Mouse (Mus musculus): ENCODE measurements around the gene Prdm16. TPM values are rescaled to one million over a fixed set of nuclear protein-coding genes. Genes with fewer than 3 reads are reported as not detected.
A peak's percentile ranks its signal among the peaks of the same experiment; 100 is the strongest.

Gene Prdm16
- polyA plus RNA-seq, 1 experiment from 2014 or later = 87.1 TPM

- 15% methylated on average over 3 of the region's 3 CpGs for WGBS
- Histone ChIP-seq H3K4me1 (ENCODE audit: control insufficient read depth, insufficient read depth, low read length) (peaks cover 27% of the 10 kb centered on the region), H3K4me2 (ENCODE audit: low read depth, severe bottlenecking) (no peak overlapping the region), H3K27me3 (ENCODE audit: control insufficient read depth, insufficient read depth, low read length) (no peaks in the 10 kb centered on the region), H3K27ac (replicated peaks; ENCODE audit: low read depth, low read length) (no peak overlapping the region), H3K9me3 (ENCODE audit: control insufficient read depth, low read length) (no peaks in the 10 kb centered on the region), H3K36me3 (ENCODE audit: control insufficient read depth, insufficient read depth, low read length) (peaks cover 3% of the 10 kb centered on the region; the same call in 1 of the 2 replicates), H3K9ac (ENCODE audit: low read length) (no peak overlapping the region), H3K4me3 (ENCODE audit: low read depth, low read length) (no peak overlapping the region)
- DNase-seq (ENCODE audit: low spot score) = peak; percentile 71
- no peak for ATAC-seq (ENCODE audit: insufficient number of reproducible peaks, low FRiP score, low TSS enrichment, low read depth)
Observed at GRCm38 (mm10) chr4:154449343-154449742, 187.3 kb downstream of the Prdm16 start.

- no peaks in the 10 kb centered on the region for H3K27me3 ChIP-seq (ENCODE audit: control insufficient read depth, insufficient read depth, low read length)
- H3K4me3 ChIP-seq (ENCODE audit: low read depth, low read length) = no peak overlapping the region
- H3K9ac ChIP-seq (ENCODE audit: low read length) = no peak overlapping the region
- 74% methylated on average over 9 of the region's 9 CpGs for WGBS
- no peaks in the 10 kb centered on the region for H3K9me3 ChIP-seq (ENCODE audit: control insufficient read depth, low read length)
- H3K4me2 ChIP-seq (ENCODE audit: low read depth, severe bottlenecking) = no peak overlapping the region
- ATAC-seq (ENCODE audit: insufficient number of reproducible peaks, low FRiP score, low TSS enrichment, low read depth) (no peak), DNase-seq (ENCODE audit: low spot score) (no peak)
- H3K27ac ChIP-seq (replicated peaks; ENCODE audit: low read depth, low read length) = no peak overlapping the region
- H3K4me1 ChIP-seq (ENCODE audit: control insufficient read depth, insufficient read depth, low read length) = peaks cover 23% of the 10 kb centered on the region
- H3K36me3 ChIP-seq (ENCODE audit: control insufficient read depth, insufficient read depth, low read length) = peaks cover 3% of the 10 kb centered on the region; the same call in 1 of the 2 replicates
Observed at GRCm38 (mm10) chr4:154445721-154446120, 191.0 kb downstream of the Prdm16 start.

- ATAC-seq (ENCODE audit: insufficient number of reproducible peaks, low FRiP score, low TSS enrichment, low read depth) = no peak
- H3K27me3 ChIP-seq (ENCODE audit: control insufficient read depth, insufficient read depth, low read length) = no peaks in the 10 kb centered on the region
- H3K27ac ChIP-seq (replicated peaks; ENCODE audit: low read depth, low read length) = no peak overlapping the region
- H3K4me2 ChIP-seq (ENCODE audit: low read depth, severe bottlenecking) = no peak overlapping the region
- no peak overlapping the region for H3K9ac ChIP-seq (ENCODE audit: low read length)
- no peak overlapping the region for H3K4me3 ChIP-seq (ENCODE audit: low read depth, low read length)
- no peak for DNase-seq (ENCODE audit: low spot score)
- WGBS = 36% methylated on average over 9 of the region's 9 CpGs
- no peaks in the 10 kb centered on the region for H3K36me3 ChIP-seq (ENCODE audit: control insufficient read depth, insufficient read depth, low read length)
- peaks cover 8% of the 10 kb centered on the region for H3K4me1 ChIP-seq (ENCODE audit: control insufficient read depth, insufficient read depth, low read length)
- H3K9me3 ChIP-seq (ENCODE audit: control insufficient read depth, low read length) = no peaks in the 10 kb centered on the region
Observed at GRCm38 (mm10) chr4:154442645-154443304, 193.9 kb downstream of the Prdm16 start.

GRCm38 (mm10) chr4:154439455-154440052 is 197.1 kb downstream of the Prdm16 start:
- DNase-seq (ENCODE audit: low spot score) = no peak
- Histone ChIP-seq H3K4me3 (ENCODE audit: low read depth, low read length) (no peak overlapping the region), H3K9me3 (ENCODE audit: control insufficient read depth, low read length) (no peaks in the 10 kb centered on the region), H3K4me2 (ENCODE audit: low read depth, severe bottlenecking) (no peak overlapping the region), H3K27ac (replicated peaks; ENCODE audit: low read depth, low read length) (no peak overlapping the region), H3K9ac (ENCODE audit: low read length) (no peak overlapping the region), H3K36me3 (ENCODE audit: control insufficient read depth, insufficient read depth, low read length) (no peaks in the 10 kb centered on the region), H3K4me1 (ENCODE audit: control insufficient read depth, insufficient read depth, low read length) (peaks cover 9% of the 10 kb centered on the region), H3K27me3 (ENCODE audit: control insufficient read depth, insufficient read depth, low read length) (no peaks in the 10 kb centered on the region)
- WGBS = 75% methylated on average over 14 of the region's 14 CpGs
- ATAC-seq (ENCODE audit: insufficient number of reproducible peaks, low FRiP score, low TSS enrichment, low read depth) = no peak

GRCm38 (mm10) chr4:154438610-154439009 is 198.1 kb downstream of the Prdm16 start:
- WGBS = 87% methylated on average over 15 of the region's 15 CpGs
- Histone ChIP-seq H3K36me3 (ENCODE audit: control insufficient read depth, insufficient read depth, low read length) (no peaks in the 10 kb centered on the region), H3K27me3 (ENCODE audit: control insufficient read depth, insufficient read depth, low read length) (no peaks in the 10 kb centered on the region), H3K9me3 (ENCODE audit: control insufficient read depth, low read length) (no peaks in the 10 kb centered on the region), H3K4me2 (ENCODE audit: low read depth, severe bottlenecking) (no peak overlapping the region), H3K4me1 (ENCODE audit: control insufficient read depth, insufficient read depth, low read length) (peaks cover 13% of the 10 kb centered on the region), H3K27ac (replicated peaks; ENCODE audit: low read depth, low read length) (no peak overlapping the region), H3K4me3 (ENCODE audit: low read depth, low read length) (no peak overlapping the region), H3K9ac (ENCODE audit: low read length) (no peak overlapping the region)
- ATAC-seq (ENCODE audit: insufficient number of reproducible peaks, low FRiP score, low TSS enrichment, low read depth) (no peak), DNase-seq (ENCODE audit: low spot score) (no peak)

GRCm38 (mm10) chr4:154429770-154430169 is 206.9 kb downstream of the Prdm16 start:
- Histone ChIP-seq H3K4me3 (ENCODE audit: low read depth, low read length) (no peak overlapping the region), H3K9ac (ENCODE audit: low read length) (no peak overlapping the region), H3K4me2 (ENCODE audit: low read depth, severe bottlenecking) (no peak overlapping the region), H3K4me1 (ENCODE audit: control insufficient read depth, insufficient read depth, low read length) (peaks cover 39% of the 10 kb centered on the region), H3K36me3 (ENCODE audit: control insufficient read depth, insufficient read depth, low read length) (peaks cover 2% of the 10 kb centered on the region; the same call in 1 of the 2 replicates), H3K27ac (replicated peaks; ENCODE audit: low read depth, low read length) (no peak overlapping the region), H3K27me3 (ENCODE audit: control insufficient read depth, insufficient read depth, low read length) (no peaks in the 10 kb centered on the region), H3K9me3 (ENCODE audit: control insufficient read depth, low read length) (no peaks in the 10 kb centered on the region)
- WGBS = 71% methylated on average over 2 of the region's 2 CpGs
- DNase-seq (ENCODE audit: low spot score) (no peak), ATAC-seq (ENCODE audit: insufficient number of reproducible peaks, low FRiP score, low TSS enrichment, low read depth) (no peak)

GRCm38 (mm10) chr4:154426901-154427300 is 209.8 kb downstream of the Prdm16 start:
- no peaks in the 10 kb centered on the region for H3K27me3 ChIP-seq (ENCODE audit: control insufficient read depth, insufficient read depth, low read length)
- ATAC-seq (ENCODE audit: insufficient number of reproducible peaks, low FRiP score, low TSS enrichment, low read depth) = no peak

GRCm38 (mm10) chr4:154425284-154425683 is 211.4 kb downstream of the Prdm16 start:
- Histone ChIP-seq H3K9me3 (ENCODE audit: control insufficient read depth, low read length) (no peaks in the 10 kb centered on the region), H3K4me3 (ENCODE audit: low read depth, low read length) (no peak overlapping the region), H3K36me3 (ENCODE audit: control insufficient read depth, insufficient read depth, low read length) (0 out of 2 replicates have a peak, but pooled peaks cover 2% of the 10 kb centered on the region), H3K4me2 (ENCODE audit: low read depth, severe bottlenecking) (no peak overlapping the region), H3K4me1 (ENCODE audit: control insufficient read depth, insufficient read depth, low read length) (peaks cover 56% of the 10 kb centered on the region), H3K27ac (replicated peaks; ENCODE audit: low read depth, low read length) (no peak overlapping the region), H3K9ac (ENCODE audit: low read length) (no peak overlapping the region), H3K27me3 (ENCODE audit: control insufficient read depth, insufficient read depth, low read length) (no peaks in the 10 kb centered on the region)
- 50% methylated on average over 17 of the region's 17 CpGs for WGBS
- ATAC-seq (ENCODE audit: insufficient number of reproducible peaks, low FRiP score, low TSS enrichment, low read depth) (no peak), DNase-seq (ENCODE audit: low spot score) (no peak)

More at GRCm38 (mm10) chr4:154426901-154427300, 209.8 kb downstream of the Prdm16 start:
- Histone ChIP-seq H3K36me3 (ENCODE audit: control insufficient read depth, insufficient read depth, low read length) (peaks cover 2% of the 10 kb centered on the region; the same call in 1 of the 2 replicates), H3K4me3 (ENCODE audit: low read depth, low read length) (no peak overlapping the region), H3K9ac (ENCODE audit: low read length) (no peak overlapping the region), H3K27ac (replicated peaks; ENCODE audit: low read depth, low read length) (no peak overlapping the region), H3K4me1 (ENCODE audit: control insufficient read depth, insufficient read depth, low read length) (peaks cover 56% of the 10 kb centered on the region), H3K9me3 (ENCODE audit: control insufficient read depth, low read length) (no peaks in the 10 kb centered on the region), H3K4me2 (ENCODE audit: low read depth, severe bottlenecking) (no peak overlapping the region)
- DNase-seq (ENCODE audit: low spot score) = peak; percentile 64
- 29% methylated on average over 7 of the region's 7 CpGs for WGBS

All from limb, embryonic 11.5 days (tissue).